Mouse (Mus musculus): Measurements from ENCODE around the gene F2. TPM values are rescaled to one million over a fixed set of nuclear protein-coding genes. Genes with fewer than 3 reads are reported as not detected.
A peak's percentile ranks its signal among the peaks of the same experiment; 100 is the strongest.

F2 gene
- polyA plus RNA-seq, 1 experiment from 2014 or later, result 0.72 TPM

DNA sequence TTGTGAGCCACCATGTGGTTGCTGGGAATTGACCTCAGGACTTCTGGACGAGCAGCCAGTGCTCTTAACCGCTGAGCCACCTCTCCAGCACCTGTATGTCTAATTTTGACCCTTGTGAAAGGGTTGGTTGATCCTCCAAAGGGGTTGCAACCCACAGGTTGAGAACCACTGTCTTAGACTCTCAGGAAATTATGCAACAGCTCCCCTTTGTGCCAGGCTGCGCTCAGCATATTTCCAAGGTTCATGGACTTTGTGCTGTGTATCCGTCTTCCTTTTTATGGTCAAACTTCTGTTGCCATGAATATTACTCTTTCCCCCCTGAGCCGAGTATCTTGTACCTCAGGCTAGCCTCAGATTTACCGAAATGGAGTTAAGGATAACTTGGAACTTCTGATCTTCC lies 24.8 kb upstream of the F2 start:
- Histone ChIP-seq H3K27me3 (replicated peaks) (no peaks in the 10 kb centered on the region), H3K9ac (no peak overlapping the region), H3K4me2 (no peak overlapping the region), H3K27ac (replicated peaks) (no peak overlapping the region), H3K4me3 (no peak overlapping the region), H3K36me3 (peaks cover 95% of the 10 kb centered on the region), H3K4me1 (peaks cover 14% of the 10 kb centered on the region), H3K9me3 (no peaks in the 10 kb centered on the region)
- no peak for ATAC-seq (ENCODE audit: extremely low read depth, insufficient number of reproducible peaks, low FRiP score, low TSS enrichment)
- 89% methylated on average over 6 of the region's 6 CpGs for WGBS

GRCm38 (mm10) chr2:91659657-91660056 lies 23.4 kb upstream of the F2 start:
- peaks cover 99% of the 10 kb centered on the region for H3K36me3 ChIP-seq
- H3K4me3 ChIP-seq, result no peak overlapping the region
- H3K27ac ChIP-seq (replicated peaks), result no peak overlapping the region
- no peaks in the 10 kb centered on the region for H3K27me3 ChIP-seq (replicated peaks)
- no peak overlapping the region for H3K9ac ChIP-seq
- H3K4me1 ChIP-seq, result peaks cover 27% of the 10 kb centered on the region
- no peaks in the 10 kb centered on the region for H3K9me3 ChIP-seq
- ATAC-seq (ENCODE audit: extremely low read depth, insufficient number of reproducible peaks, low FRiP score, low TSS enrichment), result no peak
- 87% methylated on average over 8 of the region's 8 CpGs for WGBS
- H3K4me2 ChIP-seq, result no peak overlapping the region

DNA sequence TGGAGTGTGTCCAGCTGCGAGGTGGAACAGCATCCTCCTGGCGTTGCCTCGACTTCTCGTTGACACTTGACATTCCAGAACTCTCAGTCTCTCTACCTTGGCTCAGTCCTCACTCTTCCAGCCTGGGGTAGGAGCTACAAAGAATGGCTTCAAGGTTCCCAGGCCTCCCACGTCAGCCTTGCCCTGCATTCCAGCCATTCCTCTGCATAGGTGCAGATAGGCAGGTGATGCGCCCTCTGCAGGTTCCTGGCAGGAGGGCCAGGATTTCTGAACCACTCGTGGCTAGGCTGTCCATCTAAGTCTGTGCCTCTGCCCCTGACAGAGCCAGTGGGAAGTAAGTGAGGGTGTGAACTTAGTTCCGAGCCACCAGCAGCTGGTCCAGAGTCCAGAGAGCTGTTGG lies 20.6 kb upstream of the F2 start:
- no peak for ATAC-seq (ENCODE audit: extremely low read depth, insufficient number of reproducible peaks, low FRiP score, low TSS enrichment)
- peak overlapping the region; percentile 36 for H3K4me2 ChIP-seq

DNA sequence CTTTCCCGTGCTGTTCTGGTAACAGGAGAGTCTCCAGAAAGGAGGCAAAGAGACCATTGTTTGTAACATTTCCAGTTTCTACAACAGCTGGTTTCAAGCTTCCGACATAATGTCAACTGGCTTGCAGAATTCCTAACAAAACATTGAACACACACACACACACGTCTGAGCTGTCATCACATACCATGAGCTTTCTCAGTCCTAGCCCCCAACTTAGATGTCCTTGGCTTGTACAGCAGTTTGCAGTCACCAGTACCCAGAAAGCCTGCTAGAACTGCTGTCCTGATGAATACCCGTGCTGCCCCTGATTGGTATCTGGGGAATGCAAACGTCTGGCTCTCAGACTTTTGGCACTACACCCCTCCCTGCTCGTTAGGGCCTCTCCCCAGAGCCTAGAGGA lies 19.6 kb upstream of the F2 start:
- no peak for ATAC-seq (ENCODE audit: extremely low read depth, insufficient number of reproducible peaks, low FRiP score, low TSS enrichment)
- Histone ChIP-seq H3K4me1 (peaks cover 65% of the 10 kb centered on the region), H3K9me3 (no peaks in the 10 kb centered on the region), H3K4me3 (peak overlapping the region; percentile 7; the same call in 1 of the 2 replicates), H3K9ac (peak overlapping the region; percentile 69), H3K27me3 (replicated peaks) (no peaks in the 10 kb centered on the region), H3K27ac (replicated peaks) (peak overlapping the region; percentile 90), H3K36me3 (peaks cover 72% of the 10 kb centered on the region), H3K4me2 (peak overlapping the region; percentile 36)
- WGBS, result 31% methylated on average over 6 of the region's 6 CpGs

More for the DNA sequence above, 20.6 kb upstream of the F2 start:
- peak overlapping the region; percentile 90 for H3K27ac ChIP-seq (replicated peaks)
- H3K27me3 ChIP-seq (replicated peaks), result no peaks in the 10 kb centered on the region
- H3K9ac ChIP-seq, result peak overlapping the region; percentile 69; the same call in 1 of the 2 replicates
- H3K4me1 ChIP-seq, result peaks cover 56% of the 10 kb centered on the region
- 51% methylated on average over 8 of the region's 8 CpGs for WGBS
- no peaks in the 10 kb centered on the region for H3K9me3 ChIP-seq
- no peak overlapping the region for H3K4me3 ChIP-seq
- peaks cover 81% of the 10 kb centered on the region for H3K36me3 ChIP-seq

- H3K9ac ChIP-seq, result peak overlapping the region; percentile 65
- H3K27me3 ChIP-seq (replicated peaks), result no peaks in the 10 kb centered on the region
- peak overlapping the region; percentile 90 for H3K27ac ChIP-seq (replicated peaks)
- H3K4me3 ChIP-seq, result no peak overlapping the region
- peaks cover 67% of the 10 kb centered on the region for H3K4me1 ChIP-seq
- H3K36me3 ChIP-seq, result peaks cover 69% of the 10 kb centered on the region
- ATAC-seq (ENCODE audit: extremely low read depth, insufficient number of reproducible peaks, low FRiP score, low TSS enrichment), result no peak
- peak overlapping the region; percentile 36; the same call in 1 of the 2 replicates for H3K4me2 ChIP-seq
- 34% methylated on average over 5 of the region's 5 CpGs for WGBS
- H3K9me3 ChIP-seq, result no peaks in the 10 kb centered on the region
Measured at GRCm38 (mm10) chr2:91655388-91655787, 19.2 kb upstream of the F2 start.

- ATAC-seq (ENCODE audit: extremely low read depth, insufficient number of reproducible peaks, low FRiP score, low TSS enrichment), result no peak
- peak overlapping the region; percentile 89 for H3K9ac ChIP-seq
- no peak overlapping the region for H3K4me3 ChIP-seq
- WGBS, result 17% methylated on average over 6 of the region's 6 CpGs
- H3K4me2 ChIP-seq, result peak overlapping the region; percentile 88
- peaks cover 77% of the 10 kb centered on the region for H3K4me1 ChIP-seq
- peaks cover 47% of the 10 kb centered on the region for H3K36me3 ChIP-seq
- H3K27ac ChIP-seq (replicated peaks), result peak overlapping the region; percentile 82
- no peaks in the 10 kb centered on the region for H3K9me3 ChIP-seq
- H3K27me3 ChIP-seq (replicated peaks), result no peaks in the 10 kb centered on the region
Measured at GRCm38 (mm10) chr2:91652863-91653262, 16.6 kb upstream of the F2 start.

GRCm38 (mm10) chr2:91651458-91652258 lies 15.4 kb upstream of the F2 start:
- Histone ChIP-seq H3K4me2 (peak overlapping the region; percentile 88), H3K4me1 (peaks cover 70% of the 10 kb centered on the region), H3K27ac (replicated peaks) (peak overlapping the region; percentile 82), H3K27me3 (replicated peaks) (no peaks in the 10 kb centered on the region), H3K9ac (peak overlapping the region; percentile 89), H3K4me3 (peak overlapping the region; percentile 98), H3K9me3 (no peaks in the 10 kb centered on the region), H3K36me3 (peaks cover 47% of the 10 kb centered on the region)
- 64% methylated on average over 14 of the region's 14 CpGs for WGBS
- ATAC-seq (ENCODE audit: extremely low read depth, insufficient number of reproducible peaks, low FRiP score, low TSS enrichment), result no peak

DNA sequence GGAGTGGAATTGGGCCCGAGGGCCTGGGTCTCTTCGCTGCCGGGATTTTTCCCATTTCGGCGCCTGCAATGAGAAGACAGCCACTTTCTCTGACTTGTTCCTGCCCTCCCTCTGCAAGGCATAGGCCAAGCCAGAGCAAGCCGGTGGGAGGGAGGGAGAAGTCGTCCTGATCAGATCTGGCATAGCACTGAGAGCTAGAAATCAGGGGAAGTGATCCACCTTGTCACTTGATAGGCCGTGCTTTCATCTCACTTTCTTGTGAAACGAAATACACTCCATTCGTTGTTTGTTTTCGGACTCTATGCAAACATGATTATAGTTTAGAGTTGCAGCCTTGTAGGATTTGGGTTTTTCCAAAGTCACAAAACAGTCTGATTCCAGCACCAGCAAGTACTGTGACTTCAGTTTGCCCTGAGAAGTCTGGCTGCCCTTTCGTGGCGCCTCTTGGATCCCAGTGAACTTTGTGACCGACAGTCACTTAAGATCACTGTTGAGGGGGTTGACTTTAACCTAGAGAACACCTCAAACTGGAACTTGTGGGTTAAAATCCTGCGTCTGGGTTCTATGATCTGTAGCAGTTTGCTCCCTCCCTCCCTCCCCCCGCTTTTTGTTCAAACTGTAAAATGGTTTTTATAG lies 14.3 kb upstream of the F2 start:
- 8% methylated on average over 16 of the region's 16 CpGs for WGBS
- no peaks in the 10 kb centered on the region for H3K9me3 ChIP-seq
- H3K9ac ChIP-seq, result peak overlapping the region; percentile 89
- peak overlapping the region; percentile 88 for H3K4me2 ChIP-seq
- no peak for ATAC-seq (ENCODE audit: extremely low read depth, insufficient number of reproducible peaks, low FRiP score, low TSS enrichment)
- peaks cover 47% of the 10 kb centered on the region for H3K36me3 ChIP-seq
- no peaks in the 10 kb centered on the region for H3K27me3 ChIP-seq (replicated peaks)
- peak overlapping the region; percentile 98 for H3K4me3 ChIP-seq
- H3K27ac ChIP-seq (replicated peaks), result peak overlapping the region; percentile 89
- H3K4me1 ChIP-seq, result peaks cover 58% of the 10 kb centered on the region

- H3K4me1 ChIP-seq, result peaks cover 51% of the 10 kb centered on the region
- peak within 1 kb of the TSS; percentile 98 for H3K9ac ChIP-seq
- peak; percentile 85 for ATAC-seq (ENCODE audit: extremely low read depth, insufficient number of reproducible peaks, low FRiP score, low TSS enrichment)
- peak within 1 kb of the TSS; percentile 98 for H3K4me3 ChIP-seq
- no peaks in the 10 kb centered on the region for H3K27me3 ChIP-seq (replicated peaks)
- no peaks in the 10 kb centered on the region for H3K9me3 ChIP-seq
- H3K4me2 ChIP-seq, result peak within 1 kb of the TSS; percentile 100
- WGBS, result under 1% methylated on average over 44 of the region's 44 CpGs
- H3K27ac ChIP-seq (replicated peaks), result peak within 1 kb of the TSS; percentile 89
- H3K36me3 ChIP-seq, result peaks cover 47% of the 10 kb centered on the region
Measured at GRCm38 (mm10) chr2:91649553-91650359, 13.5 kb upstream of the F2 start, which contains the start of the genes Zfp408 and Arhgap1. Gene Zfp408 (minus strand): TSS chr2:91649791. Gene Arhgap1 (plus strand): TSS chr2:91649860.

GRCm38 (mm10) chr2:91649152-91649551 lies 12.9 kb upstream of the F2 start:
- peak overlapping the region; percentile 98 for H3K4me3 ChIP-seq
- no peak for ATAC-seq (ENCODE audit: extremely low read depth, insufficient number of reproducible peaks, low FRiP score, low TSS enrichment)
- peak overlapping the region; percentile 98 for H3K9ac ChIP-seq
- peaks cover 47% of the 10 kb centered on the region for H3K36me3 ChIP-seq
- peaks cover 45% of the 10 kb centered on the region for H3K4me1 ChIP-seq
- whole genome bisulfite sequencing, result 2% methylated on average over 15 of the region's 15 CpGs
- H3K27ac ChIP-seq (replicated peaks), result peak overlapping the region; percentile 89
- peak overlapping the region; percentile 100 for H3K4me2 ChIP-seq
- H3K9me3 ChIP-seq, result no peaks in the 10 kb centered on the region
- no peaks in the 10 kb centered on the region for H3K27me3 ChIP-seq (replicated peaks)

DNA sequence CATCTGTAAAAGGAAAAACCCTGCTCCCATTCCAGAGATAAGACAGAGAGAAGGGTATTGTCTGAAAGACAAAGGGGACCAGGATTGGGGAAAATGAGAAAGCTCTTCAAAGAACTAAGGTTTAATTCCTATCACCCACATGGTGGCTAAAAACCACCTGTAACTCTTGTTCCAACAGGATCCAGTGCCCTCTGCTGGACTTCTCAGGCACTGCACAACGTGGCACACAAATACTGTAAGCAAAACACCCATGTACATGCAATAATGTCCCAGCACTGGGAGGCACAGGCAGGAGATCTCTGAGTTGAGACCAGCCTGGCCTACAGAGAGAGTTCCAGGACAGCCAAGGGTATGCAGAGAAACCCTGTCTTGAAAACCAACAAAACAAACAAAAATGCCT lies 10.5 kb upstream of the F2 start:
- peaks cover 61% of the 10 kb centered on the region for H3K36me3 ChIP-seq
- H3K4me3 ChIP-seq, result no peak overlapping the region
- H3K9ac ChIP-seq, result no peak overlapping the region
- H3K27ac ChIP-seq (replicated peaks), result no peak overlapping the region
- H3K4me2 ChIP-seq, result no peak overlapping the region
- 34% methylated on average over 1 of the region's 1 CpGs for WGBS
- no peak for ATAC-seq (ENCODE audit: extremely low read depth, insufficient number of reproducible peaks, low FRiP score, low TSS enrichment)
- H3K9me3 ChIP-seq, result no peaks in the 10 kb centered on the region
- no peaks in the 10 kb centered on the region for H3K27me3 ChIP-seq (replicated peaks)
- H3K4me1 ChIP-seq, result peaks cover 20% of the 10 kb centered on the region
